ENCODE assay signal across 7 mouse cellular contexts in the genomic region with DNA sequence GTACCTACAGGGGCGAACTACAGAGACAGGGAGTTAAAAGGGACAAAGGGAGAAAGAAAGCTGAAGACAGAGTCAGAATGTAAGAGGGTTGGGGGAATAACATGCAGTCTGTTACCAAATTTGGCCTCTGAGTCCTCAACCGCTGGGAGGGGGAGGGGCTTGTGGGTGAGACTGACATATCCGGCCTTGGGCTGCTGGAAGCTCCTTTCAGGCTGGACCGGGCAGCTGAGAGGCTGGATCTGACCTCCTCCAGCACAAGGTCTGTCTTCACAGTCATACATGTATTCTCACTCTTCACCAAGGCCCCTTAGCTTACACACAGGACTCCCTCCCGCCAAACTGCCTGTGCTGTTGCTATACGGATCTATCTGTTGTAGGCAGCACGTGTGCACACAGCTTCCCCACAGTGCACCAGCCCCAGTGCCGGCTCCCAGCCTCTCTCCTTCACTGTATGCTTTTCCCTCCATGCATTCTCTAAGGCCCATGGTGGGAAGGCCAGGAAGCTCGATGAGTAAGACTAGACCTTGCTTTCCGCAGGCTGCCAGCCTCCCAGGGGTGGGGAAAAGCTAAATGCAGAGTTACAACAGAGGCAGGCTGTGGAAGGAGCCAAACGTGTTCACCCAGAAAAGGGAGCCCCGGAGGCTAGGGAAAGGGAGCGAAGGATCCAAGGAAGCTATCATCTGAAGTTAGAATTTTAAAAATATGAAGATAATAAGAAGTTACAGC. TPM values are rescaled to one million over a fixed set of nuclear protein-coding genes. Genes with fewer than 3 reads are reported as not detected.
DNase-seq lines count a peak whose midpoint lies in the region; ATAC-seq and TF ChIP-seq lines count a peak whose summit lies in the region.

No protein-coding gene starts in this region.

- H3K4me2 ChIP-seq in forebrain, embryonic 15.5 days (replicated peaks) = no peak overlapping the region
- peak overlapping the region; percentile 27; the same call in 1 of the 2 replicates for H3K4me2 ChIP-seq in hindbrain, embryonic 14.5 days (replicated peaks)
- H3K4me2 ChIP-seq in midbrain, postnatal 0 days (ENCODE audit: low read depth, low read length, poor library complexity, severe bottlenecking) = 0 out of 2 replicates have a peak overlapping the region, but pooled peaks have one; percentile 6

- H3K9ac ChIP-seq in forebrain, embryonic 15.5 days (replicated peaks) = peak overlapping the region; percentile 22; the same call in 1 of the 2 replicates
- H3K9ac ChIP-seq in hindbrain, embryonic 14.5 days = 0 out of 2 replicates have a peak overlapping the region, but pooled peaks have one; percentile 18
- H3K9ac ChIP-seq in midbrain, postnatal 0 days (replicated peaks; ENCODE audit: low read length, poor library complexity, severe bottlenecking) = 0 out of 2 replicates have a peak overlapping the region, but pooled peaks have one; percentile 24

- peak; percentile 24; the same call in 1 of the 2 replicates for ATAC-seq in G1E (ENCODE audit: extremely low read depth, insufficient number of reproducible peaks, low FRiP score, poor library complexity, severe bottlenecking)
- no peak for ATAC-seq in forebrain, embryonic 15.5 days (replicated peaks)
- ATAC-seq in hindbrain, embryonic 14.5 days (ENCODE audit: low FRiP score) = no peak
- ATAC-seq in midbrain, postnatal 0 days (ENCODE audit: low FRiP score) = no peak

- TF ChIP-seq CTCF in G1E (IDR thresholded peaks at IDR 0.05; ENCODE audit: low read depth, low read length) = no peak
- no peak for TF ChIP-seq CTCF in midbrain, postnatal 0 days (IDR thresholded peaks at IDR 0.05)

- DNase-seq in G1E (ENCODE audit: low spot score) (peak; percentile 61), liver (peak; percentile 80)
- DNase-seq in adrenal gland, adult 8-10 months = peak; percentile 83
- DNase-seq in hindbrain, embryonic 14.5 days (ENCODE audit: low spot score) = no peak
- peak; percentile 6 for DNase-seq in midbrain, postnatal 0 days (ENCODE audit: low spot score)
- DNase-seq in thymus, postnatal 14 days = peak; percentile 79

- WGBS in forebrain, embryonic 15.5 days = 44% methylated on average over 13 of the region's 13 CpGs
- 25% methylated on average over 13 of the region's 13 CpGs for whole genome bisulfite sequencing in hindbrain, embryonic 14.5 days
- 36% methylated on average over 13 of the region's 13 CpGs for WGBS in midbrain, postnatal 0 days

- peaks cover 69% of the 10 kb centered on the region for H3K36me3 ChIP-seq in G1E (replicated peaks)
- H3K36me3 ChIP-seq in forebrain, embryonic 15.5 days = peaks cover 28% of the 10 kb centered on the region
- peaks cover 43% of the 10 kb centered on the region for H3K36me3 ChIP-seq in hindbrain, embryonic 14.5 days (replicated peaks; ENCODE audit: control insufficient read depth, insufficient read depth)
- H3K36me3 ChIP-seq in midbrain, postnatal 0 days (ENCODE audit: insufficient read depth, low read length) = peaks cover 32% of the 10 kb centered on the region

- no peaks in the 10 kb centered on the region for H3K9me3 ChIP-seq in G1E (replicated peaks)
- no peaks in the 10 kb centered on the region for H3K9me3 ChIP-seq in forebrain, embryonic 15.5 days
- no peaks in the 10 kb centered on the region for H3K9me3 ChIP-seq in hindbrain, embryonic 14.5 days (ENCODE audit: control insufficient read depth, low read length)
- no peaks in the 10 kb centered on the region for H3K9me3 ChIP-seq in midbrain, postnatal 0 days (ENCODE audit: low read length)

- H3K27ac ChIP-seq in forebrain, embryonic 15.5 days (replicated peaks) = no peak overlapping the region
- H3K27ac ChIP-seq in hindbrain, embryonic 14.5 days = 0 out of 2 replicates have a peak overlapping the region, but pooled peaks have one; percentile 2
- no peak overlapping the region for H3K27ac ChIP-seq in midbrain, postnatal 0 days (ENCODE audit: low read depth, low read length)

- no peaks in the 10 kb centered on the region for H3K27me3 ChIP-seq in G1E (ENCODE audit: insufficient read depth, low read length)
- no peaks in the 10 kb centered on the region for H3K27me3 ChIP-seq in forebrain, embryonic 15.5 days
- H3K27me3 ChIP-seq in hindbrain, embryonic 14.5 days (ENCODE audit: control insufficient read depth, insufficient read depth, low read length) = no peaks in the 10 kb centered on the region
- no peaks in the 10 kb centered on the region for H3K27me3 ChIP-seq in midbrain, postnatal 0 days (ENCODE audit: insufficient read depth, low read length)

- H3K4me1 ChIP-seq in G1E (ENCODE audit: insufficient read depth, low read depth, low read length) = peaks cover 60% of the 10 kb centered on the region
- H3K4me1 ChIP-seq in forebrain, embryonic 15.5 days = peaks cover 48% of the 10 kb centered on the region
- peaks cover 28% of the 10 kb centered on the region for H3K4me1 ChIP-seq in hindbrain, embryonic 14.5 days (replicated peaks; ENCODE audit: control insufficient read depth, insufficient read depth, low read length)
- H3K4me1 ChIP-seq in midbrain, postnatal 0 days (ENCODE audit: insufficient read depth, low read length) = peaks cover 20% of the 10 kb centered on the region

- H3K4me3 ChIP-seq in G1E (ENCODE audit: low read depth, low read length) = peak overlapping the region; percentile 69
- no peak overlapping the region for H3K4me3 ChIP-seq in forebrain, embryonic 15.5 days
- no peak overlapping the region for H3K4me3 ChIP-seq in hindbrain, embryonic 14.5 days (replicated peaks; ENCODE audit: low read length)
- no peak overlapping the region for H3K4me3 ChIP-seq in midbrain, postnatal 0 days (ENCODE audit: low read depth, low read length)

RNA-seq across cellular contexts. Expression of a gene that starts 3.3 kb away (rescaled TPM):
- 9.4 and 9.8 TPM in 2 replicates for total RNA-seq in G1E (2014; fragmentation: Nextera tagmentation)
- 60.0 and 61.0 TPM in 2 replicates for total RNA-seq in G1E (2017)
- 1.6 and 1.9 TPM in 2 replicates for polyA plus RNA-seq in G1E (2012)
- total RNA-seq in adrenal gland, adult 8-10 months (2022) = 100 to 1,000 TPM; 141 to 201 (median 150) TPM
- 77.7 and 78.8 TPM in 2 replicates for polyA plus RNA-seq in forebrain, embryonic 15.5 days (2015; fragmentation: Nextera tagmentation; extraction: Ambion mirVana)
- 80.0 and 82.3 TPM in 2 replicates for polyA plus RNA-seq in hindbrain, embryonic 14.5 days (2014; fragmentation: Nextera tagmentation; extraction: Ambion mirVana)
- 45.4 and 50.4 TPM in 2 replicates for total RNA-seq in midbrain, postnatal 0 days (2014; rRNA removed)
- 85.2 and 91.2 TPM in 2 replicates for polyA plus RNA-seq in midbrain, postnatal 0 days (2015; fragmentation: Nextera tagmentation; extraction: Ambion mirVana)

RNA-seq across cellular contexts. Expression of a gene that starts 3.7 kb away (rescaled TPM):
- total RNA-seq in G1E (2014; fragmentation: Nextera tagmentation) (166 and 262 TPM in 2 replicates), G1E (2017) (127 and 167 TPM in 2 replicates)
- 138 and 163 TPM in 2 replicates for polyA plus RNA-seq in G1E (2012)
- 100 to 1,000 TPM; 249 to 319 (median 289) TPM for total RNA-seq in adrenal gland, adult 8-10 months (2022)
- polyA plus RNA-seq in forebrain, embryonic 15.5 days (2015; fragmentation: Nextera tagmentation; extraction: Ambion mirVana) = 53.2 and 54.2 TPM in 2 replicates
- polyA plus RNA-seq in hindbrain, embryonic 14.5 days (2014; fragmentation: Nextera tagmentation; extraction: Ambion mirVana) = 57.5 and 62.8 TPM in 2 replicates
- total RNA-seq in midbrain, postnatal 0 days (2014; rRNA removed) = 41.3 and 44.4 TPM in 2 replicates
- 72.4 and 75.7 TPM in 2 replicates for polyA plus RNA-seq in midbrain, postnatal 0 days (2015; fragmentation: Nextera tagmentation; extraction: Ambion mirVana)

RNA-seq across cellular contexts. Expression of a gene that starts 19.7 kb away (rescaled TPM):
- total RNA-seq in G1E (2014; fragmentation: Nextera tagmentation) = 48.5 and 54.7 TPM in 2 replicates
- total RNA-seq in G1E (2017) = 18.6 and 23.2 TPM in 2 replicates
- 31.2 and 105 TPM in 2 replicates for polyA plus RNA-seq in G1E (2012)
- 10 to 100 TPM; 41.0 to 66.1 (median 56.9) TPM for total RNA-seq in adrenal gland, adult 8-10 months (2022)
- 21.5 and 28.2 TPM in 2 replicates for polyA plus RNA-seq in forebrain, embryonic 15.5 days (2015; fragmentation: Nextera tagmentation; extraction: Ambion mirVana)
- polyA plus RNA-seq in hindbrain, embryonic 14.5 days (2014; fragmentation: Nextera tagmentation; extraction: Ambion mirVana) = 21.7 and 25.2 TPM in 2 replicates
- total RNA-seq in midbrain, postnatal 0 days (2014; rRNA removed) = 20.6 and 22.6 TPM in 2 replicates
- polyA plus RNA-seq in midbrain, postnatal 0 days (2015; fragmentation: Nextera tagmentation; extraction: Ambion mirVana) = 12.3 and 12.4 TPM in 2 replicates

RNA-seq across cellular contexts. Expression of a gene that starts 19.9 kb away (rescaled TPM):
- total RNA-seq in G1E (2014; fragmentation: Nextera tagmentation) = 21.4 and 23.8 TPM in 2 replicates
- total RNA-seq in G1E (2017) = 12.6 and 14.1 TPM in 2 replicates
- polyA plus RNA-seq in G1E (2012) = 14.5 and 18.3 TPM in 2 replicates
- total RNA-seq in adrenal gland, adult 8-10 months (2022) = 10 to 100 TPM; 11.1 to 19.1 (median 15.7) TPM
- polyA plus RNA-seq in forebrain, embryonic 15.5 days (2015; fragmentation: Nextera tagmentation; extraction: Ambion mirVana) = 59.1 and 61.0 TPM in 2 replicates
- polyA plus RNA-seq in hindbrain, embryonic 14.5 days (2014; fragmentation: Nextera tagmentation; extraction: Ambion mirVana) = 44.5 and 49.7 TPM in 2 replicates
- 29.3 and 56.4 TPM in 2 replicates for total RNA-seq in midbrain, postnatal 0 days (2014; rRNA removed)
- 47.5 and 50.6 TPM in 2 replicates for polyA plus RNA-seq in midbrain, postnatal 0 days (2015; fragmentation: Nextera tagmentation; extraction: Ambion mirVana)

RNA-seq across cellular contexts. Expression of a gene that starts 25.5 kb away (rescaled TPM):
- total RNA-seq in G1E (2014; fragmentation: Nextera tagmentation) (not detected in 2 replicates), G1E (2017) (0.17 TPM in 1 of 2 replicates, not detected in the other)
- not detected in 2 replicates for polyA plus RNA-seq in G1E (2012)
- total RNA-seq in adrenal gland, adult 8-10 months (2022) = 1 to 10 TPM; 2.0 to 2.7 (median 2.4) TPM
- polyA plus RNA-seq in forebrain, embryonic 15.5 days (2015; fragmentation: Nextera tagmentation; extraction: Ambion mirVana) = 0.56 and 0.81 TPM in 2 replicates
- polyA plus RNA-seq in hindbrain, embryonic 14.5 days (2014; fragmentation: Nextera tagmentation; extraction: Ambion mirVana) = 1.0 and 1.9 TPM in 2 replicates
- total RNA-seq in midbrain, postnatal 0 days (2014; rRNA removed) = not detected in 2 replicates
- polyA plus RNA-seq in midbrain, postnatal 0 days (2015; fragmentation: Nextera tagmentation; extraction: Ambion mirVana) = 1.4 and 2.5 TPM in 2 replicates

Comparison
In these comparisons a context has a peak if more than half of its experiments do, and no peak if none do; other contexts are left out.
1. RNA of a gene that starts 3.3 kb away (polyA plus RNA-seq): 85.2 to 91.2 TPM in midbrain, postnatal 0 days, 80.0 to 82.3 TPM in hindbrain, embryonic 14.5 days and 77.7 to 78.8 TPM in forebrain, embryonic 15.5 days; 1.6 to 1.9 TPM in G1E; every median in the first group is over 10 times any median in the second.
2. Peak in every context shown above with its lines, with median percentiles within 50 percentile points of each other: H3K9ac ChIP-seq.